Mouse (Mus musculus) myocyte (in vitro differentiated cells): ENCODE data around the gene Gmds.

Source experiments
- MAX ChIP-seq: IDR thresholded peaks from one replicate; pipeline ENCODE4 v1.6.1; 2011; ENCODE audit warnings: low read depth, mild to moderate bottlenecking, control low read depth
- MYOD1 ChIP-seq, 3 experiments: IDR thresholded peaks; one replicate each; pipeline ENCODE4 v1.6.1; 2011; ENCODE audit warnings: control low read depth in 2 of 3, low read depth in 2 of 3, mild to moderate bottlenecking in 2 of 3, moderate library complexity in 1 of 3; ENCODE audit not compliant: insufficient read length in 2 of 3, control insufficient read depth in 1 of 3
- MYOG ChIP-seq, 3 experiments: IDR thresholded peaks; one replicate each; pipeline ENCODE4 v1.6.1; 2011; ENCODE audit warnings: control low read depth in 2 of 3, low read depth in 2 of 3, mild to moderate bottlenecking in 2 of 3; ENCODE audit not compliant: insufficient read length in 2 of 3, control insufficient read depth in 1 of 3, insufficient read depth in 1 of 3
- POLR2A ChIP-seq: IDR thresholded peaks from one replicate; pipeline ENCODE4 v1.6.1; 2011; ENCODE audit warnings: low read depth, mild to moderate bottlenecking, control low read depth, moderate library complexity; ENCODE audit not compliant: insufficient read length
- SRF ChIP-seq: IDR thresholded peaks from one replicate; pipeline ENCODE4 v1.6.1; 2011; ENCODE audit warnings: low read depth; ENCODE audit not compliant: control insufficient read depth, insufficient read length
- TCF12 ChIP-seq: IDR thresholded peaks from one replicate; pipeline ENCODE4 v1.6.1; 2011; ENCODE audit warnings: mild to moderate bottlenecking, control low read depth; ENCODE audit not compliant: poor library complexity, insufficient read depth, severe bottlenecking
- USF1 ChIP-seq: IDR thresholded peaks from one replicate; pipeline ENCODE4 v1.6.1; 2011; ENCODE audit warnings: low read depth, mild to moderate bottlenecking, control low read depth, moderate library complexity

GRCm38 (mm10) chr13:32036902-32037301, 301.6 kb downstream of the Gmds start:
- TF ChIP-seq MYOG (IDR thresholded peaks at IDR 0.05; ENCODE audit: control insufficient read depth in 1 of 3, insufficient read depth in 1 of 3, insufficient read length in 2 of 3, low read depth in 2 of 3) = no peak
- TF ChIP-seq MAX = no peak
- no peak for TF ChIP-seq SRF
- no peak for TF ChIP-seq MYOD1 (IDR thresholded peaks at IDR 0.05; ENCODE audit: control insufficient read depth in 1 of 3, insufficient read length in 2 of 3, low read depth in 2 of 3)
- no peak for TF ChIP-seq POLR2A
- TF ChIP-seq USF1 = no peak
- no peak for TF ChIP-seq TCF12
